Mouse (Mus musculus): Measurements from ENCODE around the gene AI837181.

AI837181 gene

GRCm38 (mm10) chr19:5418750-5419466, 6.0 kb upstream of the AI837181 start:
- DNase-seq, result peak; percentile 28

DNA sequence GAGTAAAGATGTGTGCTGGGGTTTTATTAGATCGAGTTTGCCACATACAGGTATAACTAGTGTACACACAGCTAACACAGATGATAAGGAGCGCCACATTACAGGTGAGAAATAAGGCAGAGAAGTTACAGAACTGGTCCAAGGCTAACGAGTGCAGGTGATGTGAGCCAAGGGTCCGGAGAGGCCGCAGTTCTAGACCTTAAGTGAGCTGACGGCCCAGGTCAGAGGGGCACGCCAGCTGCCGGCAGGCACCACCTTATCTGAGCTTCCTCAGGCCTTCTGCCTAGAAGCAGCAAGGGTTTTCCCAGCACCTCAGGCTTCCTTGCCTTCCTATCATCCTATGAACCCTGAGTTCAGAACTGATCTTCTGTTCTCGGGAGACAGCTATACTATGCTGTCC, 5.3 kb upstream of the AI837181 start:
- DNase-seq, result no peak

DNA sequence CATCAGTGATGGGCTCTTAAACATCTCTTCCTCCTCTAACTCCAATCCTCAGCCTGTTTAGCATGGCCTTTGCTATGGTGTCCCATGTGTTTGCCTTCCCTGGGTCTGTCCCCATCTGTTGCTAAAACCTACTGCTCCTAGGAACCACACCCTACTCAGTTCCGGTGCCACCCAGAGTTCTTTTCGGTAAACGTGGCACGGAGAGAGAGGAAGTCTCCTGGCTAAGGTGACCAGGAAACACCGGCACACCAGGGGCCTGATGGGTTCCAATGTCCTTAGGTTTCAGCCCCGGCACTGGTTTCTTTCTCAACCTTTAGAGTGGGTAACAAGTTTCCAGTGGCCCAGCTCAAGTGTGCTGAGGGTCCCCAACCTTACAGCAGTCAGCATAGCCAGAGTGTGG, 4.4 kb upstream of the AI837181 start:
- DNase-seq, result no peak

DNA sequence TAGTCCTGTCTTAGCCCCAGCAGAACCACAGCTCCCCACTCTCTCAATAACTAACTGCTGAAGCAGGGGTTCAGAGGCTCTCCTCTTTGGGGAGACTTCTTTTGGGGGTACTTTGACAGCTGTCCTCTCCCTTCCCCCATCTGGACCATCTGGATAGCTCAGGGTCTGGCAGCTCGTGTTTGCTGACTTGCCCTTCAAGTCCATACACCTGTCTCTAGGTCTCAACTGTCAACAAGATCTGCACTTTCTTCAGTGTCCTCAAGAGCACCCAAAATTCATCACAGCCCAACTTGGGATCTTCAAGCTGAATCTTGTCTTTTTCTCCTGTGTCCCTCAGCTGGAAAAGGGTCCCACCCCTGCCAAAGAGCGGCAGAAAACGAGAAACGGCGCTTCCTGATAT, 3.2 kb upstream of the AI837181 start:
- DNase-seq, result no peak

DNA sequence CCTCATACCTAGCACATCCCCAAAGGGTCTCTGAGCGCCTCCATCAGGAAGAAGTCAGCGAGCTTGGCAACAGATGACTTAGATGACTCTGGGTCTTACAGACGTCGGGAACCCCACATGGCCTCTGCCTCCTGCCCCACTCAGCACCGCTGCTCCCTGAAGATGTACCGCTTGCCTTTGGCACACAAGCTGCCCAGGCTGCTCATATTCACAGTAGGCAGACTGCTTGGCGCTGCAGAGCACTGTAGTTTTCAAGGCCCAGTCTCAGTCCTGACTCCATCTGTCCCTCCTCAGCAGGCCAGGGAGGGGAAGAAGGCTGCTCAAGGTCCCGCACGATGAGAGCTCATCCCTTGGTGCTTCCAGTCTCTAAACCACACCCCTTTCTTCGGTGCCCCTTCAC, 2.7 kb upstream of the AI837181 start:
- peak; percentile 14 for DNase-seq

DNA sequence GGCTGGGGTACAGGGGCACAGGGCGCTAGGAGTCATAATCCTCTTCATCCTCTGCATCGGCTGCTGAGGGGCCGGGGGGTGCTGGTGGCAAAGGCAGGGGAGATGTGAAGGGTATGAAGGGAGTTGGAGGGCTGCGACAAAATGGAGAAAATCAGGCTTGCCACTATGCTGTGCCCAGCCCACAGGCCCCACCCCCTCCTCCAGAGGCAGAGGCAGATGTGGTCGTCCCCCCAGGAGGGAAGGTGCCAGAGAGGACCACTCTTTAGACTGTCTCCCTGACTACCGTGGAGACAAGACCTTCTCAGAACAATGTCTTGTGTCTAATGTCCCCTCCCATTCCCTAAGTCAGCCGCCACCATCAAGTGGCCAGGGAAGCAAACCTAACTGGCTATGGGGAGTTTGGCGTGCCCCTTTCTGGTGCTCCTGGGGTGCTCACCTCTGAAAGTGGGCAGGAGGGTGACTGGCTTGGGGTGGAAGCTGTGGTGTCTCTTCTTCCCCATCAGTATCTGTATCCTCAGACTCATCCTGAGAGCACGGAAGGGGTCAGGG, 2.0 kb upstream of the AI837181 start:
- DNase-seq, result peak; percentile 17

GRCm38 (mm10) chr19:5423561-5423960, 1.4 kb upstream of the AI837181 start:
- peak; percentile 29 for DNase-seq

DNA sequence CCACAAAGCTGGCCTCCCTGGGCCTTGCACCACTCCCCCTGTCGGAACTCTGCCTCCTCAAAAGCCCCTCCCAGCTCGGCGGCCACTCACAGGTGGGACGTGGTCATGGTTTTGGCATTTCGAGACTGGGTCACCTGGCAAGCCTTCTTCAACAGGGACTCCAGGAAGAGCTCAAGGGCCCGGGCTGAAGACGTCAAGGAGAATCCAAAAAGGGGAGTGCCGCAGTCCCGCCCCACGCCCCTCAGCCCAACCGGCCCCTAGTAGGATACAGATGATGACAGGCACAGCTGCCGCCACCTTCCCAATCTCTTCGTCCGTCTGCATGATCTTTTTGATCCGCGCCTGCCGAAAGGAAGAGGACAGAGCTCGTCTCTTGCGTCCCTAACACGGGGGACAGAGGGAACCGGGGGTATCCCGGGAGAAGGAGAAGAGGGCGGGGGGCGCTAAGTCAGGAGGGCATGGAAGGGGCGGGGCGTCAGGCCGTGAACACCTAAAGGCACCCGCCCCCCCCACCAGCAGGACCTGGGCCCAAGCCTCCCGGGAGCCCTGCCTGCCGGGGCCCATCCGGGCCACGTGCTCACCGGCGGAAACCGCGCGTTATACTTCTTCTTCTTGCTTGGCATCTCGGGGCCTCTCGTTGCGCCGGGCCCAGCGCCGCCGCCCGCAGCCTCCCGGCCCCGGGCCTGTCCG, 707 bp upstream of the AI837181 start:
- DNase-seq, result peak; percentile 74

DNA sequence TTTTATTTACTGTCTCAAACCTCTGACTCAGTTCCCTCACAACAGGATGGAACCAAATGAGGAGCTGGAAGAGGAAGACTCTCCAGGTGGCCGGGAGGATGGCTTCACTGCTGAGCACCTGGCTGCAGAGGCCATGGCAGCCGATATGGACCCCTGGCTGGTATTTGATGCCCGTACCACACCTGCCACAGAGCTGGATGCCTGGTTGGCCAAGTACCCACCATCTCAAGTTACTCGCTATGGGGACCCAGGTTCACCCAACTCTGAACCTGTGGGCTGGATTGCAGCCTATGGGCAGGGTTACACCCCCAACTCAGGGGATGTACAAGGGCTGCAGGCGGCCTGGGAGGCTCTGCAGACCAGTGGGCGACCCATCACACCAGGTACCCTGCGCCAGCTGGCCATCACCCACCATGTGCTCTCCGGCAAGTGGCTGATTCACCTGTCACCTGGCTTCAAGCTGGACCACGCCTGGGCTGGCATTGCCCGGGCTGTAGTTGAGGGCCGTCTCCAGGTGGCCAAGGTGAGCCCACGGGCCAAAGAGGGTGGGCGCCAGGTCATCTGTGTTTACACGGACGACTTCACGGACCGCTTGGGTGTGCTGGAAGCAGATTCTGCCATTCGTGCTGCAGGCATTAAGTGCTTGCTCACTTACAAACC, 1.1 kb downstream of the AI837181 start:
- DNase-seq, result peak; percentile 27

- peak; percentile 26 for DNase-seq
Measured at GRCm38 (mm10) chr19:5426640-5427290, 1.8 kb downstream of the AI837181 start.

GRCm38 (mm10) chr19:5428083-5428482, 3.1 kb downstream of the AI837181 start:
- DNase-seq, result peak; percentile 76

- no peak for DNase-seq
Measured at GRCm38 (mm10) chr19:5429219-5429618, 4.3 kb downstream of the AI837181 start.

GRCm38 (mm10) chr19:5429806-5430205, 4.9 kb downstream of the AI837181 start:
- DNase-seq, result peak; percentile 88

- DNase-seq, result peak; percentile 13
Measured at GRCm38 (mm10) chr19:5430408-5430807, 5.5 kb downstream of the AI837181 start.

DNA sequence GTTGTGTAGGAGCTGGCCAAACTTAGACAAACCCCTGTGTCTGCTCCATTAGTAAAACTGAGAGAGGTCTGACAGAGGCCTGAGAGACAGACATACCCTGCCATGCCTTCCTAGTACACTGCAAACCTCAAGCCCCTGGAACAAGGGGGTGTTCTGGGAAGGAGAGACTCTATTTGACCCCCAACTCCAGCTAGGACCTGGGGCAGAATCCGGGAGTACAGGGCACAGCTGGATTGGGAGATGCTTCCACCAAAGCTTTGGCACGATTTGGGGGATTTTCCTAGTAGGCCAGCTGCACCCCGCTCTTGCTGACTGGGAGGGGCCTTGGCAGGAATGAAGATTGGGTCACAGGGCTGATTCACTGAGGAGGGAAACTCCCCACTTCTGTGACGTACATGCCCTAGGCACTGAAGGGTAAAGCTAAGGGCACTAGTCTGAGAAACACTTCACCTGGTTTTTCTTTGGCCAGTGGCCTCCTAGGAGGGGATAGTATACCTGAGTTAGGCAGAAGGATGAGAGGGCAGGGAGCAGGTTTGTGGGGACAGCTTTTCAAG, 7.0 kb downstream of the AI837181 start:
- DNase-seq, result peak; percentile 13

DNA sequence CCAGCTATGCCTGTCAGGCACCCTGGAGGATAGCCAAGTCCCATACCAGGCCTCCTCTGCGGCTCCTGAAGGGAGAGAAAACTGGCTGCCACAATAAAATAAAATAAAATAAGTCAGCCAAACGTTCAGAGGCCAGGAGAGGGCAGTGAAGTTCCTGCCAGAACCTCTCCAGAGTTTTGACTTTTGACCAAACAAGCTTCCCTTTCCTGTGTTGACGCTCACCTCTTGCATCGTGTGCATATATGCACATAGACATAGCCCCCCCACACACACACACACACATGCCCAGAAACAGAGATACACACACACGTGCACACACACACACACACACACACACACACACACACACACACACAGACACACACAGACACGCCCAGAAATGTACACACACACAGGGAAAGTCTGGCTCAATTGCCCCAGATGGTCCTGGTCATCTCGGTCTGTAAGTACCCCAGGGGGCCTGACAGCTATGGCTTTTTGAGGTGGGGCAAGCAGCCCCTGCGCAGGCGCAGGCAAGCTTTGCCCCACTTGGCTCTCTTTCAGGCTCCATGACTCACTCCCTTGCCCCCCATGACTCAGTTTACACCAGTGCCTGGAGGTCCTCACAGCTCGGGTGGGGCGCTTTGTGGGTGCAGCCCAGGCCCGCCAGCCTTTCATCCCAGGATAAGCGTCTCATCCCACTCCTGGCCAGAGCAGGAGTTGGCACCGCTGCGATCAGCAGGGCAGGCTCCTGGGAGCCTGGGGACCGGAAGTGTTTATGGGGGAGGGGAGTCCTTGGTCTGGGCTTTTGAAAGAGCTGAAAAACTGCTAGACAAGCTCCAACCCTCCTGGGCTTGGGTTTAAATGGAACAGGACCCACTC, 8.3 kb downstream of the AI837181 start:
- peak; percentile 81 for DNase-seq

- no peak for DNase-seq
Measured at GRCm38 (mm10) chr19:5433951-5434350, 9.0 kb downstream of the AI837181 start.

GRCm38 (mm10) chr19:5444371-5444908, 19.5 kb downstream of the AI837181 start:
- no peak for DNase-seq

- DNase-seq, result peak; percentile 69
Measured at GRCm38 (mm10) chr19:5444954-5445353, 20.0 kb downstream of the AI837181 start.

- DNase-seq, result no peak
Measured at GRCm38 (mm10) chr19:5445747-5446146, 20.8 kb downstream of the AI837181 start.
